Mouse (Mus musculus) liver (tissue): ENCODE measurements around the gene Col5a1.

Source experiments
- DNase-seq: peaks from one replicate; pipeline ENCODE4 v3.0.0-alpha.2; 2020; ENCODE audit warnings: mixed read lengths

Gene Col5a1

DNA sequence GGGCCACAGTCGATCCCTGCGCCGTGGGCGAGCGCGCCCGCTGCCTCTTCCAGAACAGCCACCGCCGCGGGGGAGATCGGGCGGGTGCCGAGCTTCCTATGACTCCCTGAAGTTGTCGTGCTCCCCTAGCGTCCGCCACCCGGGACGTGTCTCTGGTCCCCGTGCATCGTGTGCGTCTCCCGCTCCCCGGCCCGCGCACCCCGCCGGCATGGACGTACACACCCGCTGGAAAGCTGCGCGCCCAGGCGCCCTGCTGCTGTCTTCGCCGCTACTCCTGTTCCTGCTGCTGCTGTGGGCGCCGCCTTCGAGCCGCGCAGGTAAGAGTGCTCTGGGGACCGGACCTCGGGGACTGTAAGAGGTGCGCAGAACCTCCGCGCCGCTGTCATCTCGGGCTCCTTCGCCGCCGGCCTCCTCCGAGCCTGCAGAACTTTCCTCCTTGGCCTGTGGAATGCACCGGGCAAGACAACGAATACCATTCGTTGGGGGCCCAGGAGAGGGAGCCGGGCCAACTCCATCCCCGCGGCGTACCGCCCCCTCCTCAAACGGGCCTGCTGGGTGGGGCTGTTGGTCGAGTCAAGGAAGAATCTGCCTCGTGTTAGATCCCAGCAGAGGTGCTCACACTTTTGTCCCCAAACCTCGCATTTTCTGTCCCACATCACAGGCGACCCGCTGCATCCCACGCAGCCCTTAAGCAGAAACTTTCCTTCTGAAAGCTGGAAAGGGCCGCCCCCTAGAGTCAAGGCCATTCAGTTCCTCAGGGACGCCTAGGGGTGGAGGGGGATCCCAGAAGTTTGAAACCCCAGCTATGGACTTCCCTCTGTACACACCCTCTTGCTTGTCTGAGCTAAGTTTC lies 609 bp downstream of the Col5a1 start:
- DNase-seq, result peak; percentile 18

DNA sequence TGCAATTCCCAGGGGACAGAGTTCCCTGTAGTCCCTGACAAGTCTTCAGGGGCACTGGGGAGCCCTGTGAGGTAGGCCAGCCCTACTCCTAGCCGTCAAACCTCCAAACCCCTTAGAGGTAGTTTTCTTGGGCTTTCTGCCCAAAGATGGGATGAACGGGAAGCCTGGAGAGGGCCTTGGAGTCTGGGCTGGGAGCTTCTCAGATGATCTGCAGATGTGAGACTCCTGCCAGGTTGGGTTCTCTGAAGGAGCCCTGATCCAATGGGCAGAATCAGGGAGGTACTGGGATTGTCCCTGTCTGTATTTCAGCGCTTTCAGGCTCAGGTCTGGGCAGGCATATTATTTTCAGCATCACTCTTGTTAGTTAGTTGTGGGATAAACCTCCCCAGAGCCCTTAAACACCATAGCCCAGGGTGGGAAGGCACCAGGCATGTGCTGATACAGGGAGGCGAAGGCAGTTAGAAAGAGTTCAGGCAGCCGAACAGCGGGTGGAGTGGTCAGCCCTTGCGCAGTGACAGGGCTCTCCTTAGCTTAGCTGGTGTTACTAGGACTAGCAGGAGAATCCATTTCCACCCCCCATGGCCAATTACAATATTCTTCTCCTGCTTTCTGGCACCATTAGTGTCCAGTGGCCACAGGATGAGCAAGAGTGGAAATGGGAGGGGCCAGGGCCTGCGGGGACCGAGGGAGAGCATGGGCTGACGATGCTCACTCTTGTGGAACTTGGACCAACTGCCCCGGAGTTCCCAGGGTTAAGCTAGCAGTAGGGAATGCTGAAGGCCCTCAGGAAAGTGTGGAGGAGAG lies 1.4 kb downstream of the Col5a1 start:
- no peak for DNase-seq

- no peak for DNase-seq
Observed at GRCm38 (mm10) chr2:27888603-27889545, 2.6 kb downstream of the Col5a1 start.

DNA sequence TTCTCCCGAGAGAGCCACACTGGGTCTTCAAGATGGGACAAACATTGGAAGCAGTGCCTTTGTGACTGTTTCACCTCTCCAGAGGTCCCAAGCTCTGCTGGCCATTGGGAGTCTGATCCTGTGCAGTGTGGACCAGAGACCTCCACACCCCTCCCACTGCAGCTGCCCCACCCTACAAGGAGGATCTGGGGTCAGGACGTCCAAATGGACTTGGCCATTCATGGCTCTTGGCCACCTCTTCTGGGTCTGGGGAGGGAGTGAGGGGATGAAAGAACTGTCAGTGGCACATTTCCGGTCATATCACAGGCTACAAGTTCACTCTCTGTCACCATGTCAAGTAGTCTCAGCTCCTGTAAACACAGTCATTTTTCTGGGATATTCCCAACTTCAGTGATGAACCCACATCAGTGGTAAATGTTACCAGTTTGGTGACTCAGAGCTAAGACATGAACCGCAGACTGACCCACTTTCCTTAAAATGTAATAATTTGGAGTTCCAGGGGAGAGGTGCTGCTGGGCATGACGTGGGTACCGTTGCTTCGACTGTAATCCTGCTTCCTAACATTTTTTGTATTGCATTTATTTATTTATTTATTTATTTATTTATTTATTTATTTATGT lies 5.8 kb downstream of the Col5a1 start:
- no peak for DNase-seq

DNA sequence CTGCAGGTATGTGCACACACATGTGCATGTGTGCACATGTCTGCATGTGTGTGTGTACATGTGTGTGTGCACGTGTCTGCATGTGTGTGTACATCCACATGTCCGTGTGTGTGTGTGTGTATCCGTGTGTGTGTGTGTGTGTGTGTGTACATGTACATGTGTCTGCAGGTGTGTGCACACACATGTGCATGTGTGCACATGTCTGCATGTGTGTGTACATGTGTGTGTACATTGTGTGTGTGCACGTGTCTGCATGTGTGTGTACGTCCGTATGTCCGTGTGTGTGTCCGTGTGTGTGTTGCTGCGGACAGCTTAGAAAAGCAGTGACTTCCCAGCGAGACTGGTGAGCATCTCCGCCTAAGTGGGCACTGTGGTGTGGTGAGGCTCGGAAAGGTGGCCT lies 6.8 kb downstream of the Col5a1 start:
- DNase-seq, result no peak

DNA sequence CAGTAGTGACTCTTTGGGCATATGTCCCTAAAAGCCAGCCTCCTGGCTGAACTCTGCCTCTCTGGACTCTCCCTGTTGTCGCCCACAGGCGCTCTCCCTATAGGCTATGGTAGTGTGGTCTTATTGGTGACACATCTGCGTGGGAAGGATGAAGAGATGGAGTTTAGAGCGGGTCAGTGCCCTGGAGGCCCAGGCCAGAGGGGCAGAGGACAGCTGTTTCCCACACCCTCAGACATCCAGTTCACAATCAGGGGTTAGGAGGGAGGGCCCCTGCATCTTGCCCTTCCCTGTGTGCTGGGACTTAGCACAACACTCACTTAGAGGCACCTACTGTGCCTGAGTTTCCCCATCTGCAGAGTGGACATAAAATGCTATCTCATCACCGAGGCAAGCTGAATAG lies 8.8 kb downstream of the Col5a1 start:
- no peak for DNase-seq

- no peak for DNase-seq
Observed at GRCm38 (mm10) chr2:27895648-27896047, 9.4 kb downstream of the Col5a1 start.

- DNase-seq, result no peak
Observed at GRCm38 (mm10) chr2:27897161-27897560, 10.9 kb downstream of the Col5a1 start.

GRCm38 (mm10) chr2:27899894-27900293 lies 13.7 kb downstream of the Col5a1 start:
- peak; percentile 65 for DNase-seq

GRCm38 (mm10) chr2:27901076-27901475 lies 14.9 kb downstream of the Col5a1 start:
- DNase-seq, result no peak

- DNase-seq, result no peak
Observed at GRCm38 (mm10) chr2:27901525-27902245, 15.5 kb downstream of the Col5a1 start.

DNA sequence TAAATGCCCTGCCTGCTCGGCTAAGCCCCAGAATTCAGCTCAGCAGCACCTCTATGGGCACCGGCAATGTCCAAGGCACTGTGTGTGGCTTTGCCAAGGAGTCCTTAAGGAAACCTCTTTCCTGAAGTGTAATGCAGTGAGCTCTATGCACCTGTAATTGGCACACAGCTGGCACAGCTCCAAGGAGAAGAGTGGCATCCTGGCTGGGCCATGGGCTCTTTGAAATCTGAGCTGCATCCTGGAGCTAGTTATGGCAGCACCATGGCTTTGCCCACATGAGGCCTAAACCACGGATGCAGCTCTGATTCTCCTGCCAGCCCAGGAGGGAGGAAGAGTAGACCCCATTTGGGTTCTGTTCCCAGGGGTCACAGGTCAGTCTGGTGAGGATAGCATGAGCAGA lies 16.1 kb downstream of the Col5a1 start:
- DNase-seq, result no peak

DNA sequence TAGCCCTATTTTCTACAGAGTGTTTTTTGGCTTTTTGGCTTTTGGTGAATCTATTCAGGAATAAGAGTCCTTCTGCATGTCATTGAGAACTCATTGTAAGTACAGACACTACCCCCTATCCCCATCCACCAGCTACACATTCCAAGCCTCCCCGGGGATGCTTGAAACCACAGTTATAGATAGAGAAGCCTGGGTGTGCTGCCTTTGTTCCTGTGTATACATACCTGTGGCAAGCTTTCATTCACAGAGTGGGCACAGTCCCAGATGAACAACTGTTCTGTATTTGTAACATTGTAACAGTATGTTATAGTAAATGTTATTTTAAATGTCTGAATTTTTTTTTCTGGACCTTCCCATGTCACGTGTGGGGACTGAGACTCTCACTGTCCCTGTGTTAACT lies 19.2 kb downstream of the Col5a1 start:
- no peak for DNase-seq

DNA sequence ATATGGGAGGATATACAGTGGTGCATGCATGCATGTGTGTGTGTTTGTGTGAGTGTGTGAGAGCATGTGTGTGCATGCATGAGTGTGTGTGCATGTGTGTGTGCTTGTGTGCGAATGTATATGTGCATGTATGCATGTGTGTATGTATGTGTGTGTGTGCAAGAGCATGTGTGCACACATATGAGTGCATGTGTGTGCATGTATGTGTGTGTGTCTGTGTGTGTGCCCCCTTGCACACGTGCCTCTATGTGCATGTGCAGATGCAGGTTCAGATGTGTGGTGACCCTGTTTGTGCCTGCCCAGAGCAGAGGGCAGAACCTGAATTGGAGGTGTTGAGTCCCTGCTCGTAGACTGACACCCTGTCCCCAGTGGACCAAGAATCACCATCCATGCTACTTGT lies 24.3 kb downstream of the Col5a1 start:
- no peak for DNase-seq

GRCm38 (mm10) chr2:27912546-27913275 lies 26.5 kb downstream of the Col5a1 start:
- no peak for DNase-seq

DNA sequence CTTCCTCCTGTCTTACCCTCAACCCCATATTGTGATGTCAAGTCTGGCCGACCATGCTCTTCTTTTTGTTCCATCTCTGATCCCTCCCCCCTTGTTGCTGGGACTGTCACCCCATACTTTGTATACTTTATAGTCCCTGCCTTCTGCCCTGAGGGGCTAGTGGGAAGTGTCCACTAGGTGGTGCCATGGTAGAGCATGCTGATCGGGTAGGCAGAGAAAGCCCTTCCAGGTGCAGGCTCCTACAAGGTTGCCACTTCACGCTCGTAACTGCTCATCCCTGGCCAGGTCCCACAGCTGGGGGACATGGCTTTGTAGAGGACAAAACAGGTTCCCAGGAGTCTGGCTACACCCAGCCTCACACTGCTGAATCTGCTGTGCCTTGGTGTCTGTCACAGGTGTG lies 29.5 kb downstream of the Col5a1 start:
- peak; percentile 56 for DNase-seq

- no peak for DNase-seq
Observed at GRCm38 (mm10) chr2:27916316-27916715, 30.1 kb downstream of the Col5a1 start.

DNA sequence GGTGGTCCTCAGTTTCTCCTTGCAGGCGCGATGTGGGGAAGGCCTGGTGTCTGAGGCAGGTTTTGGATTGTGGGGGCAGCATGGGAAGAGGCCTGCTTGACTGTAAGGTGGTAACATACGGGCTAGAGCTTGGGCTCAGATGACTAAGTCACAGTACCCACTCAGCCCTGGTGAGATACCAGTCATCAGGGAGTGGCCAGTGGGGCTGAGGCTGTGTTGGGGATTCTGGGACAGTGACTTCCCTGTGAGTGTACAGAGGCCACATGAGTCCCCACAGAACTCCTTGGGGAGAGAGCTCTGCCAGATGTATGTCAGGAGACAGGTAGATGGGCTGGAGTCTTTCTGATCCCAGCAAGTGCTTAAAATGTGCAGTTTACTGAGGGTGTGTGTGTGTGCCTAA lies 31.0 kb downstream of the Col5a1 start:
- DNase-seq, result no peak

DNA sequence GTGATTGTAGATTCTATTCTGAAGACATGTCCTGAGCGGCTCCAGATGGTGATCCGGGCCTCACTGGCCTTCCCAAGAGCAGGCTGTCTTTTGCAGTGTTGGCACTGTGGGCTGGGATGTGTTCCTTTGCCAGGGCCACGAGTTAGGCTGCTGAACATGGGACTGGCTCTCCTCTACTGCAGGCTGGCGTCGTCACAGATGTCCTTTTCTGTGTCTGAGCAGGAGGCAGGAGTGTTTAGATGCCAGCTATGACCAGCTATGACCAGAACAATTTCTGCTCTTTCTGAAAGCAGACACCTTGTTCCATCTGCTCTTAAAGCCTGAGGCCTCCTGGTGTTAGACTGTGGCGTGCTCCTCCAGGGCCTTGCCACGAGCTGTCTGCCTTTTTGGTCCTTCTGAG lies 31.9 kb downstream of the Col5a1 start:
- no peak for DNase-seq

DNA sequence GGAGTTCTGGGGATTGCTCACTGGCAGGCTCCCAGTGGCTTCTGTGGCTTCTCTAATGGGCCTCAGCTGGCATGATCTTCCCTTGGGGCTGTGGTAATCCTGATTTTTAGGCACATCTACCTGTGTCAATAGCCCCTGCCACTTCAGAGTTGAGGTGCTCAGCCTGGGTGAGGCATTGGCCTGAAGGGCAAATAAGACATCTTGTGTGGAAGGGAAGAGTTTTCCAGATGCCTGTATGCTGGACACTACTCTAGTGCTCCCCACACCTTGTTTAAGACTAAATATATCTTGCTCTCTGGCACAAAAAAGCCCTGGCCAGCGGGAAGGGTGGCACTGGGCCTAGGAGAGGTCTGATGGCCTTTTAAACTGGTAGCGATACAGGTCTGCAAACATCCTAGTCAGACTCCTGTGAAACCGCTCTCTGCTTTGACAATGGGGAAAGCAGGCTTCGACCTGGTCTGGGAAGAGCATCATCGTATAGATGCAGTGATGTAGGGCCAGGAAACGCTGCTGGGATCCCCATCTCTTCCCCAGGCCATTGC lies 33.2 kb downstream of the Col5a1 start:
- DNase-seq, result no peak

GRCm38 (mm10) chr2:27922053-27922452 lies 35.8 kb downstream of the Col5a1 start:
- no peak for DNase-seq
